Mouse (Mus musculus): ENCODE measurements at regions not wholly inside any gene's neighbourhood (a gene's known extent, or its start where the extent isn't known, plus 50 kb on each side); places are given as distances from the start of the nearest gene placed in this dataset.

DNA sequence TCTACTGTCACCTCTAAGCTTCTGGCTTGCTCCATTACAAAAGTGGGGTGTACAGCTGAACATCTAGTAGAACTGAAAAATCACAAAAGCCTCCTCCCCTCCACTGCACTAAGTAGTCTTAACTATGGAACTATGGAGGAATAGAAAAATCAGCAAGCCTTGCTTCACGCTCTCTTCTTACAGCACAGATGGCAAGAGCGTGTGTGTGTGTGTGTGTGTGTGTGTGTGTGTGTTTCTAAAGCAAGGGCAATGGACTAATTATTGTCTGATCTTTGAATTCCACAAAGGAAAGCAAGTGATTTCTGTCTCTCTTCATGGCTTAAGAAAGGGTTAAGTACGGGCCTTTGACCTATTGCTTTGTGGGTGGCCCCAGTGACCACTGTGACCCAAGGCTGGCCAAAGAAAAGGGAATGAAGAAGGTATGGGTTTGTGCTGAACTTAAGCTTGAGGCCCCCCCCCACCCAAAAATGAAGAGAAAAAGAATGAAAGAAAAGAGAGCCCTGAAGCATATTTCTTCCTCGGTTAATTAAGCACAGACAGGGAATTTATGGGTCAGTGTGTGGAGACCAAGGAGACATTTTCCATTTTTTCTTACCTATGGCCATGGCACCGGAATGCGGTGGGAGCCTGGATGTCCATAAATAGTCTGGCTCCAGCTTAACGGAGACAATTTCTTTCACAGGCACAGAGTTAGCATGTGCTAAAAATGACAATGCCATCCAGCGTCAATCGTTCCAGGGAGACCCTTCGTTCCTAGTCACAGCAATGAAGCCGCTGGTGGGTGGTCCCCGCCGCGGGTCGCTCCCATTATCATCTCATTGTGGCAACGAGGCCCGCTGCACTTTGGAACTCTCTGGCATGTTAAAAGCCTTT is 119.8 kb downstream of the Zbtb18 start:
- no peaks in the 10 kb centered on the region for H3K79me2 ChIP-seq (ENCODE audit: control insufficient read depth, insufficient read depth)
- TF ChIP-seq POLR2A (IDR thresholded peaks at IDR 0.05; ENCODE audit: insufficient read length, low read depth) (no peak), SRF (IDR thresholded peaks at IDR 0.05; ENCODE audit: control insufficient read depth, insufficient read length, low read depth) (no peak), MAX (IDR thresholded peaks at IDR 0.05; ENCODE audit: low read depth) (no peak), POLR2AphosphoS2 (IDR thresholded peaks at IDR 0.05; ENCODE audit: insufficient read length, low read depth) (no peak), USF1 (IDR thresholded peaks at IDR 0.05; ENCODE audit: low read depth) (no peak), E2F4 (IDR thresholded peaks at IDR 0.05; ENCODE audit: insufficient read depth) (no peak), TCF3 (IDR thresholded peaks at IDR 0.05; ENCODE audit: insufficient read length, low read depth) (no peak), TCF12 (IDR thresholded peaks at IDR 0.05; ENCODE audit: insufficient read depth, poor library complexity, severe bottlenecking) (no peak), REST (IDR thresholded peaks at IDR 0.05; ENCODE audit: insufficient read depth, insufficient read length) (no peak), CEBPB (IDR thresholded peaks at IDR 0.05; ENCODE audit: insufficient read depth, poor library complexity, severe bottlenecking) (no peak), MYOD1 (IDR thresholded peaks at IDR 0.05; ENCODE audit: control insufficient read depth in 1 of 3, insufficient read length in 2 of 3, low read depth in 2 of 3) (no peak), MYOG (IDR thresholded peaks at IDR 0.05; ENCODE audit: control insufficient read depth in 1 of 3, insufficient read depth in 1 of 3, insufficient read length in 2 of 3, low read depth in 2 of 3) (no peak)
- H3ac ChIP-seq (ENCODE audit: control insufficient read depth, insufficient read length) = no peak overlapping the region
- H3K4me3 ChIP-seq = no peak overlapping the region
- H3K36me3 ChIP-seq (ENCODE audit: control insufficient read depth, insufficient read depth) = no peaks in the 10 kb centered on the region
- no peaks in the 10 kb centered on the region for H3K27me3 ChIP-seq (ENCODE audit: control insufficient read depth, insufficient read depth, insufficient read length)
- H3K4me2 ChIP-seq (ENCODE audit: low read depth) = no peak overlapping the region

DNA sequence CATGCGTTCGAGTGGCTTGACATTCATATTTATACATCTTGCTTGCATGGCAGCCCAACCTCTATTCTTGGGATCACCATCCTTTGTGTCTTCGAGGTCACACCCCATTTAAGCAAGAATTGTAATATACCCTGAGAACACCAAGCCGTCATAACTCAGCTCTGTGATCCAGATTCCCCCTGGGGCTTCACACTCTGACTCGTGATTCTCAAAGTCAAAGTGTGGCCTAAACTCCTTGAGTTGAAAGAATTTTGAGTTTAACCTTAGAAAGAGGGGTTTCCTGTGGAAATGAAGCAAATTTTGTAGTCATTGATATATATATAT is 120.4 kb downstream of the Zbtb18 start:
- H3K4me2 ChIP-seq (ENCODE audit: low read depth) = no peak overlapping the region
- H3ac ChIP-seq (ENCODE audit: control insufficient read depth, insufficient read length) = no peak overlapping the region
- no peaks in the 10 kb centered on the region for H3K36me3 ChIP-seq (ENCODE audit: control insufficient read depth, insufficient read depth)
- no peaks in the 10 kb centered on the region for H3K27me3 ChIP-seq (ENCODE audit: control insufficient read depth, insufficient read depth, insufficient read length)
- H3K79me2 ChIP-seq (ENCODE audit: control insufficient read depth, insufficient read depth) = no peaks in the 10 kb centered on the region
- TF ChIP-seq CEBPB (IDR thresholded peaks at IDR 0.05; ENCODE audit: insufficient read depth, poor library complexity, severe bottlenecking) (no peak), USF1 (IDR thresholded peaks at IDR 0.05; ENCODE audit: low read depth) (no peak), SRF (IDR thresholded peaks at IDR 0.05; ENCODE audit: control insufficient read depth, insufficient read length, low read depth) (no peak), MAX (IDR thresholded peaks at IDR 0.05; ENCODE audit: low read depth) (no peak), REST (IDR thresholded peaks at IDR 0.05; ENCODE audit: insufficient read depth, insufficient read length) (no peak), MYOD1 (IDR thresholded peaks at IDR 0.05; ENCODE audit: control insufficient read depth in 1 of 3, insufficient read length in 2 of 3, low read depth in 2 of 3) (no peak), TCF12 (IDR thresholded peaks at IDR 0.05; ENCODE audit: insufficient read depth, poor library complexity, severe bottlenecking) (no peak), POLR2A (IDR thresholded peaks at IDR 0.05; ENCODE audit: insufficient read length, low read depth) (no peak), MYOG (IDR thresholded peaks at IDR 0.05; ENCODE audit: control insufficient read depth in 1 of 3, insufficient read depth in 1 of 3, insufficient read length in 2 of 3, low read depth in 2 of 3) (no peak), POLR2AphosphoS2 (IDR thresholded peaks at IDR 0.05; ENCODE audit: insufficient read length, low read depth) (no peak), E2F4 (IDR thresholded peaks at IDR 0.05; ENCODE audit: insufficient read depth) (no peak), TCF3 (IDR thresholded peaks at IDR 0.05; ENCODE audit: insufficient read length, low read depth) (no peak)
- H3K4me3 ChIP-seq = no peak overlapping the region

DNA sequence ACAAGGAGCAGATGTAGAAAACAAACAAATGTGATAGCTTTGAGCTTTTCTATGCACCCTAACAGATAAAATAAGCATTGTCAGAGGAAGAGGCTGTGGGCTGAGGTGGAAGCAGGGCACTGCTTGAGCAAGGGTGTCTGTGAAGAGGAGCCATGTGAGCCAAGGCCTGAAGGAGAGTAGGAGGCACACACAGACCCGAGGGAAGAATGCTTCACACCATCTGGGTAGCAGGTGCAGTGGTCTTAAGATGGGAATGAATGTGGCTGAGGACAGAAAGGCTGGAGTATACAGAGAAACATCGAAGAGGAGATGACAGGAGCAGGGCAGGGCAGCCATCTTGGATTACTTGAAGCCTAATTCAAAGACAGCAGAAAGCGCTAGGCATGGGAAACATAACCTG is 123.5 kb downstream of the Zbtb18 start:
- H3K4me3 ChIP-seq = no peak overlapping the region
- no peaks in the 10 kb centered on the region for H3K36me3 ChIP-seq (ENCODE audit: control insufficient read depth, insufficient read depth)
- H3K27me3 ChIP-seq (ENCODE audit: control insufficient read depth, insufficient read depth, insufficient read length) = no peaks in the 10 kb centered on the region
- H3ac ChIP-seq (ENCODE audit: control insufficient read depth, insufficient read length) = no peak overlapping the region
- no peak overlapping the region for H3K4me2 ChIP-seq (ENCODE audit: low read depth)
- TF ChIP-seq MYOD1 (IDR thresholded peaks at IDR 0.05; ENCODE audit: control insufficient read depth in 1 of 3, insufficient read length in 2 of 3, low read depth in 2 of 3) = peak in 2 of 3 experiments; percentile 52 to 65
- TF ChIP-seq USF1 (IDR thresholded peaks at IDR 0.05; ENCODE audit: low read depth) = no peak
- TF ChIP-seq MYOG (IDR thresholded peaks at IDR 0.05; ENCODE audit: control insufficient read depth in 1 of 3, insufficient read depth in 1 of 3, insufficient read length in 2 of 3, low read depth in 2 of 3) = peak in 1 of 3 experiments; percentile 7
- TF ChIP-seq TCF3 (IDR thresholded peaks at IDR 0.05; ENCODE audit: insufficient read length, low read depth) = no peak
- no peak for TF ChIP-seq E2F4 (IDR thresholded peaks at IDR 0.05; ENCODE audit: insufficient read depth)
- TF ChIP-seq REST (IDR thresholded peaks at IDR 0.05; ENCODE audit: insufficient read depth, insufficient read length) = no peak
- no peak for TF ChIP-seq TCF12 (IDR thresholded peaks at IDR 0.05; ENCODE audit: insufficient read depth, poor library complexity, severe bottlenecking)
- no peaks in the 10 kb centered on the region for H3K79me2 ChIP-seq (ENCODE audit: control insufficient read depth, insufficient read depth)

GRCm38 (mm10) chr1:177568056-177568816 is 126.1 kb downstream of the Zbtb18 start:
- no peak for TF ChIP-seq POLR2A (IDR thresholded peaks at IDR 0.05; ENCODE audit: insufficient read length, low read depth)
- TF ChIP-seq SRF (IDR thresholded peaks at IDR 0.05; ENCODE audit: control insufficient read depth, insufficient read length, low read depth) = no peak
- no peak for TF ChIP-seq TCF12 (IDR thresholded peaks at IDR 0.05; ENCODE audit: insufficient read depth, poor library complexity, severe bottlenecking)
- TF ChIP-seq CEBPB (IDR thresholded peaks at IDR 0.05; ENCODE audit: insufficient read depth, poor library complexity, severe bottlenecking) = no peak
- no peak for TF ChIP-seq USF1 (IDR thresholded peaks at IDR 0.05; ENCODE audit: low read depth)
- no peak for TF ChIP-seq MYOG (IDR thresholded peaks at IDR 0.05; ENCODE audit: control insufficient read depth in 1 of 3, insufficient read depth in 1 of 3, insufficient read length in 2 of 3, low read depth in 2 of 3)
- TF ChIP-seq E2F4 (IDR thresholded peaks at IDR 0.05; ENCODE audit: insufficient read depth) = no peak
- no peak for TF ChIP-seq REST (IDR thresholded peaks at IDR 0.05; ENCODE audit: insufficient read depth, insufficient read length)
- TF ChIP-seq POLR2AphosphoS2 (IDR thresholded peaks at IDR 0.05; ENCODE audit: insufficient read length, low read depth) = no peak
- TF ChIP-seq MYOD1 (IDR thresholded peaks at IDR 0.05; ENCODE audit: control insufficient read depth in 1 of 3, insufficient read length in 2 of 3, low read depth in 2 of 3) = no peak
- no peak for TF ChIP-seq MAX (IDR thresholded peaks at IDR 0.05; ENCODE audit: low read depth)
- no peak for TF ChIP-seq TCF3 (IDR thresholded peaks at IDR 0.05; ENCODE audit: insufficient read length, low read depth)
- Histone ChIP-seq H3K4me3 (no peak overlapping the region), H3K4me2 (ENCODE audit: low read depth) (no peak overlapping the region), H3ac (ENCODE audit: control insufficient read depth, insufficient read length) (no peak overlapping the region), H3K79me2 (ENCODE audit: control insufficient read depth, insufficient read depth) (no peaks in the 10 kb centered on the region), H3K36me3 (ENCODE audit: control insufficient read depth, insufficient read depth) (no peaks in the 10 kb centered on the region), H3K27me3 (ENCODE audit: control insufficient read depth, insufficient read depth, insufficient read length) (no peaks in the 10 kb centered on the region)
